Mouse (Mus musculus) liver, postnatal 0 days (tissue): ENCODE data around the gene Nat9.
A peak's percentile ranks its signal among the peaks of the same experiment; 100 is the strongest.

Experiments used
- CTCF ChIP-seq: sonication (generic); IDR thresholded peaks from 2 replicates; pipeline ENCODE4 v1.5.1; 2016; ENCODE audit warnings: antibody characterized with exemption, low read depth
- EP300 ChIP-seq: IDR thresholded peaks from 2 replicates; pipeline ENCODE4 v1.6.1; 2016; ENCODE audit warnings: antibody characterized with exemption, low read depth, mild to moderate bottlenecking

GRCm38 (mm10) chr11:115177559-115178195, 10.0 kb downstream of the Nat9 start:
- TF ChIP-seq CTCF, result no peak
- 0 out of 2 replicates have a peak, but pooled peaks have one; percentile 7 for TF ChIP-seq EP300
